Mouse (Mus musculus): ENCODE results near the gene Srgap2. TPM values are rescaled to one million over a fixed set of nuclear protein-coding genes. Genes with fewer than 3 reads are reported as not detected.
A peak's percentile ranks its signal among the peaks of the same experiment; 100 is the strongest.

Gene Srgap2
- polyA plus RNA-seq, 1 experiment from 2014 or later, result 24.8 TPM

DNA sequence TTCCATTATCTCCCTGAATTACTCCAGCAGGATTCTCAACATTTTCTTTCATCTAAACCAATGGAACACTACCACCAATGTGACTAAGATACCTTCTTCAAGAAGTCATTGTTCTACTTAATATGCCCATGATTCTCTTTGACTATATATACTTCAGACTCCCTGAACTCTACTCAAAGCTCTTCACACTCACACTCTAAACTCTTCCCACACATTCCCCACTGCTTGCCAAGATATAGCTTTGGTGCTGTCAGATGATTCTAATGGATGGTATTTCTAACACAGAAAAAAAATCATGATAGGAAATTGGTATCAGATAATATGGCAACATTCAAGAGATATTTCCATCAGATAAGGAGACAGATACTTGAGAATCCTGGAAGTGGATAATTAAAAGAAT, 129.0 kb downstream of the Srgap2 start:
- H3K4me2 ChIP-seq (ENCODE audit: low read depth, low read length, severe bottlenecking), result no peak overlapping the region
- no peaks in the 10 kb centered on the region for H3K4me1 ChIP-seq (replicated peaks; ENCODE audit: control insufficient read depth, insufficient read depth, low read length)
- no peak overlapping the region for H3K9ac ChIP-seq (ENCODE audit: low read length)
- no peak for DNase-seq (ENCODE audit: low spot score)
- H3K27ac ChIP-seq (ENCODE audit: low read depth, low read length), result no peak overlapping the region
- H3K36me3 ChIP-seq (ENCODE audit: control insufficient read depth, insufficient read depth, low read length), result no peaks in the 10 kb centered on the region
- no peak for ATAC-seq (replicated peaks; ENCODE audit: low FRiP score)
- no peaks in the 10 kb centered on the region for H3K9me3 ChIP-seq (ENCODE audit: control insufficient read depth, low read length)
- H3K27me3 ChIP-seq (ENCODE audit: control insufficient read depth, insufficient read depth, low read length), result no peaks in the 10 kb centered on the region
- no peak overlapping the region for H3K4me3 ChIP-seq (ENCODE audit: low read depth, low read length)

GRCm38 (mm10) chr1:131384406-131384805, 142.7 kb downstream of the Srgap2 start:
- Histone ChIP-seq H3K36me3 (ENCODE audit: control insufficient read depth, insufficient read depth, low read length) (no peaks in the 10 kb centered on the region), H3K27me3 (ENCODE audit: control insufficient read depth, insufficient read depth, low read length) (no peaks in the 10 kb centered on the region), H3K4me1 (replicated peaks; ENCODE audit: control insufficient read depth, insufficient read depth, low read length) (no peaks in the 10 kb centered on the region; the same call in 1 of the 2 replicates), H3K4me3 (ENCODE audit: low read depth, low read length) (no peak overlapping the region), H3K9me3 (ENCODE audit: control insufficient read depth, low read length) (no peaks in the 10 kb centered on the region), H3K9ac (ENCODE audit: low read length) (no peak overlapping the region), H3K4me2 (ENCODE audit: low read depth, low read length, severe bottlenecking) (no peak overlapping the region), H3K27ac (ENCODE audit: low read depth, low read length) (no peak overlapping the region)
- no peak for ATAC-seq (replicated peaks; ENCODE audit: low FRiP score)
- no peak for DNase-seq (ENCODE audit: low spot score)
- 71% methylated on average over 3 of the region's 3 CpGs for WGBS

- Histone ChIP-seq H3K4me3 (ENCODE audit: low read depth, low read length) (no peak overlapping the region), H3K27ac (ENCODE audit: low read depth, low read length) (no peak overlapping the region), H3K4me1 (replicated peaks; ENCODE audit: control insufficient read depth, insufficient read depth, low read length) (no peaks in the 10 kb centered on the region; the same call in none of the 2 replicates), H3K27me3 (ENCODE audit: control insufficient read depth, insufficient read depth, low read length) (no peaks in the 10 kb centered on the region), H3K9ac (ENCODE audit: low read length) (no peak overlapping the region), H3K36me3 (ENCODE audit: control insufficient read depth, insufficient read depth, low read length) (no peaks in the 10 kb centered on the region), H3K4me2 (ENCODE audit: low read depth, low read length, severe bottlenecking) (no peak overlapping the region), H3K9me3 (ENCODE audit: control insufficient read depth, low read length) (no peaks in the 10 kb centered on the region)
- WGBS, result 83% methylated on average over 2 of the region's 2 CpGs
- no peak for ATAC-seq (replicated peaks; ENCODE audit: low FRiP score)
- no peak for DNase-seq (ENCODE audit: low spot score)
These were observed 145.0 kb downstream of the Srgap2 start for GRCm38 (mm10) chr1:131382184-131382583.

- Histone ChIP-seq H3K4me1 (replicated peaks; ENCODE audit: control insufficient read depth, insufficient read depth, low read length) (no peaks in the 10 kb centered on the region; the same call in none of the 2 replicates), H3K9ac (ENCODE audit: low read length) (no peak overlapping the region), H3K9me3 (ENCODE audit: control insufficient read depth, low read length) (no peaks in the 10 kb centered on the region), H3K36me3 (ENCODE audit: control insufficient read depth, insufficient read depth, low read length) (no peaks in the 10 kb centered on the region), H3K4me2 (ENCODE audit: low read depth, low read length, severe bottlenecking) (no peak overlapping the region), H3K27ac (ENCODE audit: low read depth, low read length) (no peak overlapping the region), H3K4me3 (ENCODE audit: low read depth, low read length) (no peak overlapping the region), H3K27me3 (ENCODE audit: control insufficient read depth, insufficient read depth, low read length) (no peaks in the 10 kb centered on the region)
- WGBS, result 53% methylated on average over 1 of the region's 1 CpGs
- ATAC-seq (replicated peaks; ENCODE audit: low FRiP score), result no peak
- DNase-seq (ENCODE audit: low spot score), result no peak
These were observed 146.9 kb downstream of the Srgap2 start for GRCm38 (mm10) chr1:131380254-131380653.

DNA sequence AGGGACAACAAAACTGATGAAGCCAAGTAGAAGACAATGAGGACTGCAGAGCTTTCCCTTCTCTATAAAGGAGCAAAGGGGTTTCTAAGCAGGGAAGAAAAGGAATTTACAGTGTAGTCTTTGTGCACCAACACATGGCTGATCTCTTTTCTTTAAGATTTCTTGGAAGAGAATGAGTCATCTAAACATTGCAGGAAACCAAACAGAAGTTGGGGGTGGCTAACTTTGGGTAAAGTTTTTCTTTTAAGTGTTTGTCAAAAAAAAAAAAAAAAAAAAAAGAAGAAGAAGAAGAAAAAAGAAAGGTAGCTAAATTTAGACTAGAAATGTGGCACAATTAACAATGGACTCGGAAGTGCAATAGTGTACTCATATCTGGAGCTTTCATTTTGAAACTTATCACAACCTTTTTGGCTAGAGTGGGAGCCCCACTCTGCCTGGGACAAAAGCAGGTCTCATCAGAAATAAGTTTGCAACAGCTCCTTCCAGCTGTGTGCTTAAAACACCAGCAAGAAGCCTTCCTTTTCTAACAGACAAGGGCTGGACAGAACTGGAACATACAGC, 148.2 kb downstream of the Srgap2 start:
- Histone ChIP-seq H3K27ac (ENCODE audit: low read depth, low read length) (no peak overlapping the region), H3K9ac (ENCODE audit: low read length) (no peak overlapping the region), H3K36me3 (ENCODE audit: control insufficient read depth, insufficient read depth, low read length) (no peaks in the 10 kb centered on the region), H3K4me2 (ENCODE audit: low read depth, low read length, severe bottlenecking) (no peak overlapping the region), H3K27me3 (ENCODE audit: control insufficient read depth, insufficient read depth, low read length) (no peaks in the 10 kb centered on the region), H3K9me3 (ENCODE audit: control insufficient read depth, low read length) (no peaks in the 10 kb centered on the region), H3K4me3 (ENCODE audit: low read depth, low read length) (no peak overlapping the region), H3K4me1 (replicated peaks; ENCODE audit: control insufficient read depth, insufficient read depth, low read length) (no peaks in the 10 kb centered on the region; the same call in none of the 2 replicates)
- 76% methylated on average over 1 of the region's 1 CpGs for WGBS
- ATAC-seq (replicated peaks; ENCODE audit: low FRiP score) (no peak; the same call in 1 of the 2 replicates), DNase-seq (ENCODE audit: low spot score) (no peak)

GRCm38 (mm10) chr1:131378081-131378913, 148.9 kb downstream of the Srgap2 start:
- no peaks in the 10 kb centered on the region for H3K27me3 ChIP-seq (ENCODE audit: control insufficient read depth, insufficient read depth, low read length)
- peak; percentile 71 for ATAC-seq (replicated peaks; ENCODE audit: low FRiP score)
- H3K27ac ChIP-seq (ENCODE audit: low read depth, low read length), result no peak overlapping the region
- 33% methylated on average over 7 of the region's 7 CpGs for WGBS
- no peak overlapping the region for H3K4me3 ChIP-seq (ENCODE audit: low read depth, low read length)
- no peak overlapping the region for H3K4me2 ChIP-seq (ENCODE audit: low read depth, low read length, severe bottlenecking)
- DNase-seq (ENCODE audit: low spot score), result peak; percentile 52
- H3K36me3 ChIP-seq (ENCODE audit: control insufficient read depth, insufficient read depth, low read length), result no peaks in the 10 kb centered on the region
- no peaks in the 10 kb centered on the region; the same call in none of the 2 replicates for H3K4me1 ChIP-seq (replicated peaks; ENCODE audit: control insufficient read depth, insufficient read depth, low read length)
- H3K9me3 ChIP-seq (ENCODE audit: control insufficient read depth, low read length), result no peaks in the 10 kb centered on the region
- H3K9ac ChIP-seq (ENCODE audit: low read length), result no peak overlapping the region

- DNase-seq (ENCODE audit: low spot score), result no peak
- Histone ChIP-seq H3K4me3 (ENCODE audit: low read depth, low read length) (no peak overlapping the region), H3K9me3 (ENCODE audit: control insufficient read depth, low read length) (no peaks in the 10 kb centered on the region), H3K36me3 (ENCODE audit: control insufficient read depth, insufficient read depth, low read length) (no peaks in the 10 kb centered on the region), H3K9ac (ENCODE audit: low read length) (no peak overlapping the region), H3K4me2 (ENCODE audit: low read depth, low read length, severe bottlenecking) (no peak overlapping the region), H3K27ac (ENCODE audit: low read depth, low read length) (no peak overlapping the region), H3K27me3 (ENCODE audit: control insufficient read depth, insufficient read depth, low read length) (no peaks in the 10 kb centered on the region), H3K4me1 (replicated peaks; ENCODE audit: control insufficient read depth, insufficient read depth, low read length) (no peaks in the 10 kb centered on the region)
- ATAC-seq (replicated peaks; ENCODE audit: low FRiP score), result no peak
- WGBS, result 56% methylated on average over 1 of the region's 1 CpGs
These were observed 161.3 kb downstream of the Srgap2 start for GRCm38 (mm10) chr1:131365832-131366231.

GRCm38 (mm10) chr1:131364432-131364831, 162.7 kb downstream of the Srgap2 start:
- ATAC-seq (replicated peaks; ENCODE audit: low FRiP score) (no peak), DNase-seq (ENCODE audit: low spot score) (no peak)
- no peak overlapping the region for H3K4me2 ChIP-seq (ENCODE audit: low read depth, low read length, severe bottlenecking)
- 91% methylated on average over 3 of the region's 3 CpGs for WGBS
- H3K9me3 ChIP-seq (ENCODE audit: control insufficient read depth, low read length), result no peaks in the 10 kb centered on the region
- no peak overlapping the region for H3K9ac ChIP-seq (ENCODE audit: low read length)
- no peak overlapping the region for H3K4me3 ChIP-seq (ENCODE audit: low read depth, low read length)
- no peaks in the 10 kb centered on the region for H3K4me1 ChIP-seq (replicated peaks; ENCODE audit: control insufficient read depth, insufficient read depth, low read length)
- no peaks in the 10 kb centered on the region for H3K36me3 ChIP-seq (ENCODE audit: control insufficient read depth, insufficient read depth, low read length)
- no peak overlapping the region for H3K27ac ChIP-seq (ENCODE audit: low read depth, low read length)
- H3K27me3 ChIP-seq (ENCODE audit: control insufficient read depth, insufficient read depth, low read length), result no peaks in the 10 kb centered on the region

- no peak for DNase-seq (ENCODE audit: low spot score)
- no peak for ATAC-seq (replicated peaks; ENCODE audit: low FRiP score)
- Histone ChIP-seq H3K27ac (ENCODE audit: low read depth, low read length) (no peak overlapping the region), H3K9me3 (ENCODE audit: control insufficient read depth, low read length) (no peaks in the 10 kb centered on the region), H3K9ac (ENCODE audit: low read length) (no peak overlapping the region), H3K4me1 (replicated peaks; ENCODE audit: control insufficient read depth, insufficient read depth, low read length) (no peaks in the 10 kb centered on the region), H3K36me3 (ENCODE audit: control insufficient read depth, insufficient read depth, low read length) (no peaks in the 10 kb centered on the region), H3K4me3 (ENCODE audit: low read depth, low read length) (no peak overlapping the region), H3K4me2 (ENCODE audit: low read depth, low read length, severe bottlenecking) (no peak overlapping the region), H3K27me3 (ENCODE audit: control insufficient read depth, insufficient read depth, low read length) (no peaks in the 10 kb centered on the region)
- WGBS, result 86% methylated on average over 3 of the region's 3 CpGs
These were observed 163.3 kb downstream of the Srgap2 start for GRCm38 (mm10) chr1:131363887-131364286.
